Mouse (Mus musculus): ENCODE results near the gene Cys1.

DNA sequence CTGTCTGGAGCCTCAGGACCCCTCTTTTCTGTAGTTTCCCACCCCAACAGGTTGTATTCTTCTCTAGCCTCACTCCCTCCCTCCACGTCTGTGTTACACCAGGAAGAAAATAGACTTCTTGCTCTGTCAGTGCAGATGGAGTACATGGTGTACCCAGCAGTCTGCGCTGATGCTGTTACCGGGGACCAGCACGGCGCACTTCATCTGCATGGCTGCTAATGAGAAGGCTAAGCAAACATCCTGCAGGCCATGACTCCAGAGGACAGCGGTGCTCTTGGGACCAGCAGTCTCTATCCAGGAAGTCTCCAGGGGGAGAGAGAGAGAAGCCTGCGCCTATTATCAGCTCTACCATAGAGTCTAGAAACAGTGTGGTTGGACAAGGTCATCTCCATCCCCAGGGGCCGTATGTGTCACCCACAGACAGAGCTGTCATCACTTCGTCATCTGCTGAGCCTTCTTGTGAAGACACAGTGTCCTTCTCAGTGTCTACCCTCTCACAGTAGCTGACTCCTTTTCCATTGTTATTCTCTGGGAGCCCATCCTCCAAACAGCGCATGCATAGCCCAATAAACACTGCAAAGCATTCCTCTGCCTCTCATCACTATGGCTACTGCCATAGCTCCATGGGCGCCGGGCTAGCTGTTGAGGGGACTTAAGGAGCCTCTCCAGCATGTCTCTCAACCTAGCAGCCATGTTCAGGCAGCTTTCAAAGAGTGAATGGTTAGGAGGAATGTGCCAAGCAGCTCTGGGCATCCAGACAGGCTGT lies 57.9 kb downstream of the Cys1 start:
- TF ChIP-seq EP300 (IDR thresholded peaks at IDR 0.05) (no peak), CTCF (IDR thresholded peaks at IDR 0.05) (no peak)

All from lung, postnatal 0 days (tissue).